Mouse (Mus musculus) bone marrow macrophage, adult 2 months (primary cell): ENCODE data around the gene Atp13a2. TPM values are rescaled to one million over a fixed set of nuclear protein-coding genes. Genes with fewer than 3 reads are reported as not detected.

Experiments used
- H3K27ac ChIP-seq: 2 replicates; pipeline ENCODE4 v1.5.1; 2012; ENCODE audit warnings: low read depth, low read length; ENCODE audit not compliant: insufficient read depth
- H3K4me1 ChIP-seq: 2 replicates; pipeline ENCODE4 v1.6.1; 2012; ENCODE audit warnings: low read length; ENCODE audit not compliant: control insufficient read depth, insufficient read depth
- H3K4me3 ChIP-seq: 2 replicates; pipeline ENCODE4 v1.5.1; 2012; ENCODE audit warnings: mild to moderate bottlenecking, low read length, moderate library complexity; ENCODE audit not compliant: insufficient read depth
- CTCF ChIP-seq: IDR thresholded peaks from 2 replicates; pipeline ENCODE4 v1.5.1; 2012; ENCODE audit warnings: low read depth, mild to moderate bottlenecking, low read length, moderate library complexity
- POLR2A ChIP-seq: IDR thresholded peaks from 2 replicates; pipeline ENCODE4 v1.6.1; 2012; ENCODE audit warnings: mild to moderate bottlenecking, low read depth, low read length, borderline replicate concordance
- polyA plus RNA-seq: library from polyadenylated mRNA; stranded (reverse); fragments of >200 nt; gene quantifications from 2 replicates; pipeline ENCODE4 v1.2.4, GENCODE M21; 2012; ENCODE audit not compliant: missing spikeins, insufficient read depth, insufficient read length

Atp13a2 gene
- polyA plus RNA-seq, 1 experiment = 230 TPM

DNA sequence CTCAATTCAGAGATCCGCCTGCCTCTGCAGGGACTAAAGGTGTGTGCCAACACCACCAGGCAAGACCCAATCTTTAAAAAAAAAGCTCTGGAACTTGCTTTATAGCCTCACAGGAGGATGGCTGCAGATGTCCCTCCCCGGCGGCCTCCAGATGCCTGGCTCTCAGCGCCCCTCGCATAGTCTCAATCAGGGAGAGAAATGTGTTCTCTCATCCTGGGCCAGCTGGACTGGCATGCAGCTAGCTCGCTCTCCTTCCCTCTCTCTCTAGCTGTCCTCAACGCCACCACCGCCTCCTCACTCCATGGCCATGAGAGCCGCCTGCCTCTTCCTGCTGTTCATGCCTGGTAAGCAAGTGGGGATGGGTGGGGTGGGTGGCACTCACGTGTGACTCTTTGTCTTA lies 25.9 kb downstream of the Atp13a2 start:
- no peak for TF ChIP-seq CTCF
- TF ChIP-seq POLR2A = no peak
- no peak overlapping the region for H3K27ac ChIP-seq
- no peak overlapping the region for H3K4me3 ChIP-seq
- peaks cover 14% of the 10 kb centered on the region for H3K4me1 ChIP-seq

DNA sequence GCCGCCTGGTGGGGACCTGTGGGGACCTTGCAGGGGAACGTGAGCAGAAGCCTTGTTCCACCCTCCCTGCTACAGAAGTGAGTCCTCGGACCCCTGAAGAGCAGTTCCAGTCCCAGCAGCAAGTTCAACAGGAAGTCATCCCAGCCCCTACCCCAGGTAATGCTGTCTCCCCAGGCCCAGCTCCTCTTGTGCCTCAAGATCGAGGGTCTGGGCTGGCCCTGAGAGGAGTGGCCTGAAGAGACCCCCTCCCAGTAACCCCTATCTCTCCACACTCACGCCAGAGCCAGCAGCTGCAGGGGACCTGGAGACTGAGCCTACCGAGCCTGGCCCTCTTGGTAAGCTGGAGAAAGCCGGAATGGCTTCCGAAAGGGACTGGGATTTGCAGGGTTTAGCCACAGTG lies 27.4 kb downstream of the Atp13a2 start:
- Histone ChIP-seq H3K4me1 (peaks cover 14% of the 10 kb centered on the region), H3K4me3 (no peak overlapping the region), H3K27ac (no peak overlapping the region)
- TF ChIP-seq CTCF (no peak), POLR2A (no peak)

DNA sequence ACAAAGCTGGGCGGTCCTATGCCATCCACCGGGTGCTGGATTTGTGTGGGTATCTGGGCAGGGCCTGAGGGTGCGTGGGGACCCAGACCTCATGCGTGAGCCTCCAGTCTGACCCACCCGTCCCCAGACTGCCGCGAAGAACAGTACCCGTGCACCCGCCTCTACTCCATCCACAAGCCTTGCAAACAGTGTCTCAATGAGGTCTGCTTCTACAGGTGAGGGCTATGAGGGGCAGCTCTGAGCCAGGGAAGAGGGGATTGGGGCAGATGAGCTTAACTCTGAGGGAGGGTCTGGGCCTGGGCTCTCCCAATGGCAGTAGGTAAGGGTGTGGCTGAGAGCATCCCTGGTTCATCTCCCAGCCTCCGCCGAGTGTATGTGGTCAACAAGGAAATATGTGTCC lies 28.2 kb downstream of the Atp13a2 start:
- peaks cover 14% of the 10 kb centered on the region for H3K4me1 ChIP-seq
- TF ChIP-seq POLR2A = no peak
- TF ChIP-seq CTCF = no peak
- no peak overlapping the region for H3K27ac ChIP-seq
- no peak overlapping the region for H3K4me3 ChIP-seq

DNA sequence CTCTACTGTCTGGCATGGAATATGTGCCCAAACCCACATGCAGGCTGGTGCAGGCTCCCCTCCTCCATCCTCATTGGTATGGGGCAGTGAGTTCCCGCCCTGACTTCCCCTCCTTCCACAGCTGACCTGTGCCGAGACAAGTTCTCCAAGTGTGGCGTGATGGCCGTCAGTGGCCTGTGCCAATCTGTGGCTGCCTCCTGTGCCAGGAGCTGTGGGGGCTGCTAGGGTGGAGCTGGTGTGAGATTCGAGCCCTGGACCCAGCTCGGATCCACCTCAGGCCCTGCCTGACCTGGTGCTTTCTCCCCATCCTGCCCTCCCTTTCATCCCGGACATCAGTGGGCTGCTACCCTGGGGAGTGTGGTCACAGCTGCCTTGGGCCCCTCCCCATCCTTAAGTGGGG lies 28.7 kb downstream of the Atp13a2 start:
- no peak overlapping the region for H3K27ac ChIP-seq
- TF ChIP-seq CTCF = no peak
- no peak for TF ChIP-seq POLR2A
- peaks cover 14% of the 10 kb centered on the region for H3K4me1 ChIP-seq
- no peak overlapping the region for H3K4me3 ChIP-seq

DNA sequence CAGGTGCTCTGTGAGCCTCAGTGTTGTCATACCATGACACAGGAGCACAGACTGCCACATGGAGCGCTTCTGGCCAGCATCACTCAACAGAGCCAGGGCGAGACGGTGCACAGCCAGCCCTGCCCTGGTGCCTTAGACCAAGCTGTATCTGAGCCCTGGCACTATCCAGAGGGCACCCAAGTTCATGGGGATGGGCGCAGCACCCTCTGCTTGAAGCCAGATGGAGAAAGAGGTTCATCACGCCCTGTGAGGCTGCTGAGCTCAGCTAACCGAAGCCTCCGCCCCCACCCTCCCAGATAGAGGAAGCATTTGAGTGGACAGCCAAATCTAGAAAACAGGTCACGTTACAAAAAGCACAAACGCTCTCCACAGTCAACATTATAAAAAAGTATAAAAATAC lies 29.6 kb downstream of the Atp13a2 start:
- Histone ChIP-seq H3K4me3 (no peak overlapping the region), H3K4me1 (peaks cover 14% of the 10 kb centered on the region), H3K27ac (peak overlapping the region; percentile 77)
- TF ChIP-seq CTCF = no peak
- TF ChIP-seq POLR2A = no peak

DNA sequence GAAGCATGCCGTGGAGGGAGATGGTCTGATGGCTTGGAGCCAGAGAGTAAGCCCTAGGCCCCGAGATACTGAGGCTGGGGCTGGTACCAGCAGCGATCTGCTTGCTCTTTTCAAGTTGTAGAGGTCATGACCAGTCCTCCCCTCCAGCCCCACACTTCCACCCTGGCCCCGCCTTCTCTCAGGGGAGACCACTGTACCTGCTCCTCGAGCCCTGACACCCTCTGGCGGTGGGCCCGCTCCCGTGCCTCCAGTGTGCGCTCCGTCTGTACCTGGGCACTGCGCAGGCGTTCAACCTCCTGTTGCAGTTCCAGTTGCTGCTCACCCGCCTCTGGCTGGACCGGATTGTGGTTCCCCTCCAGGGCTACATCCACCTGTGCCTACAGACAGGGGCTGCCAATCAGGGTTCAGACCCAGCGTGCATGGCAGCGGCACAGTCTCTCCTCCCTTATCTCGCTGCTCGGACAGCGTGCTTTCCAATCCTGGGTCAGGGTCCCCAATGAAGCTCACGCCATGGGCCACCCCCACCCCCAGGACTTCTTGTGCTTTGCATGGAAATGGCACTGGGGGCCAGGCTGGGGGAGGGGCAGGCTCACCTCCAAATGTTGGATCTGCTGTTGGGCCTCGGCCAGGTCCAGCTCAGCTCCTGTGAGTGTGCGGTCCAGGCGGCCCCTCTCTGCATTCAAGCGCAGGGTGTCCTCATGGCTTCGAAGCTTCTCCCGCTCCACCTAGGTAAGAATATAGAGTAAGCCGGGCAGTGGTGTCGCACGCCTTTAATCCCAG lies 31.2 kb downstream of the Atp13a2 start:
- no peak for TF ChIP-seq CTCF
- TF ChIP-seq POLR2A = no peak
- no peak overlapping the region for H3K4me3 ChIP-seq
- peaks cover 14% of the 10 kb centered on the region for H3K4me1 ChIP-seq
- no peak overlapping the region for H3K27ac ChIP-seq

DNA sequence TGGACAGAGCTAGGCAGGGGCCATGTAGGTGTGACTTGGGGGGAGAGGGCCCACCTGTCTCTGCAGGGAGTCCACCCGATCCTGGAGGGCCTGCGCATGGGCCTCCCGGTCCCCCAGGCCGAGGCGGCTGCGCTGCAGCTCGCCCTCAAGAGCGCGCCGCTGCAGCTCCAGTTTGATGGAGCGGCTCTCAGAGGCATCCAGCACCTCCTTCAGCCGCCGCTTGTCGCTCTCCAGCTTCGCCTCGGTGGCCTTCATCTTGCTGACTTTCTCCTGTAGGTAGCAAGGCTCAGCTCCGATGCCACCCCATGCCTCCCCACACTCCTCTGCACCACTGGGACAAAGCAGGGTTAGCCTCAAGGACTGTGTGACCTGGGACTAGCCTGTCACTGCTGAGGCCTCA lies 33.5 kb downstream of the Atp13a2 start:
- Histone ChIP-seq H3K4me1 (peaks cover 19% of the 10 kb centered on the region), H3K27ac (no peak overlapping the region), H3K4me3 (no peak overlapping the region)
- TF ChIP-seq POLR2A = no peak
- no peak for TF ChIP-seq CTCF

DNA sequence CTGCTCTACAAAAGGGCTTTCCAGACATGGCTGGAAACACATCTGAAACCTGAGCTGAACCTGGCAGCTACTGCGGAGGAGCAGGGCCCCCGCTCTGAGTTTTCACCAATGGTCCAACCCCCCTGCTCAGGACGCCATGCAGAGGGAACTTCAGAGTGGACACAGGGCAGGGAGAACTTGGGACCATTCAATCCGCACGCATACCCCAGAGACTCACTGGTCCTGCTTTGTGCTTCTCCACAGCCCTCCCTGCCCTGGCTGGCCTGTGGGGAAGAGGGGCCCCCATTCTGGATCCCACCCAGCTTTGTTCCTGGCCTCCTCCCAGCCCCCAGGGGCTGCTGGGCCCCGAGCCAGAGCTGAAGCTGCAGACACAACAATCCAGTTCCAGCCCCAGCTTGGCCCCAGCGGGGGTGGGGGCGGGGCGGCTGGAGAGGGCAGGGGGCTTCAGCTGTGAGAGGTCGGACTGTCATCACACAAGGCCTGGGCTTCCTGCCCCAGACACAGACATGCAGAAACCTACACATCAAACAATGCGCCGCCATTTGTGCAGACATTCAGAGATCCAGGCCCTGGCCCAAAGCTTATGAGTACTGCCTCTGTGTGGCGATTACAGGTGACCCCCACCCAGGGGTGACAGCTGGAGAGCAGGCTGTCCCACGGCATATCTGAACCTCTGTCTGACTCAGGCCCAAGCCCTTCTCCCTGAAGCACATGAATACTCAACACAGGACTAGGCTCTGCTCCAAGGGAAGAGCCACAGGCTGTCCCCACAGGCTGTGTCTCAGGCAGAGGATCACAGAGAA lies 34.3 kb downstream of the Atp13a2 start:
- TF ChIP-seq CTCF = no peak
- no peak for TF ChIP-seq POLR2A
- Histone ChIP-seq H3K4me1 (peaks cover 17% of the 10 kb centered on the region), H3K27ac (no peak overlapping the region), H3K4me3 (no peak overlapping the region)

DNA sequence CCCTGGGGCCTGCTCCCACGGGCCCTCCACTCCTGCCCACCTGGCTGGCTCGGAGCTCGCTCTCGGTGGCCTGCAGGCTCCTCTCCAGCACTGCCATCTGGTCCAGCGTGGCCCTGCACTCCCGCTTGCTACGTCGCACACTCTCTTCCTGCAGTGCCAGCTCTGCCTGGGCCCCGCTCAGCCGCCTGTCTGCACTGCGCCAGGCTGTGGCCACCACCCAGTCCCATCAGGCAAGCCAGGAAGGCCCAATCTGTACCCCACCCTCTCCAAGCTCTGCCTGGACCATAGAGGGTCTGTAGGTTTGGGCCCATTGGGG lies 34.9 kb downstream of the Atp13a2 start:
- Histone ChIP-seq H3K4me1 (peaks cover 12% of the 10 kb centered on the region), H3K27ac (no peak overlapping the region)
- no peak for TF ChIP-seq POLR2A
- no peak for TF ChIP-seq CTCF

DNA sequence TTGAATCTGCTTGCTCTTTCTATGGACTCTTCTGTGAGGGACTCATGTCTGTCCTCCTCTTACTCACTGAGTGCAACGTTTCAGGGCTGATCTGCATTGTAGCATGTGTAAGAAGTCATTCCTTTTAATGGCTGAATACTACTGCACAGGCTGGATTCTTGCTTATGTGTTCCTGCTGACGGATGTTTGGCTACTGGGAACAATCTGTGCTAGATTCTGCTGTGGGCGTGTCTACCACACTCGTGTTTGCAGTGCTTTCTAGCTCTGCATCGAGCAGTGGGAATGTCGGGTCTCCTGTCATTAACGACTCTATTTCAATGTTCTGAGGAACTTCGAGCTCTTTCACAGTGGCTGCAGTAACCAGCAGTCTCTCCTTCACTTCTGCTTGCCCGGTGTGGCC lies 37.4 kb downstream of the Atp13a2 start:
- TF ChIP-seq CTCF (no peak), POLR2A (no peak)
- Histone ChIP-seq H3K27ac (no peak overlapping the region), H3K4me3 (no peak overlapping the region), H3K4me1 (peaks cover 4% of the 10 kb centered on the region; the same call in 1 of the 2 replicates)

More for the DNA sequence above, 34.9 kb downstream of the Atp13a2 start:
- H3K4me3 ChIP-seq = no peak overlapping the region
